Mouse (Mus musculus): ENCODE data around the gene Zfp462. TPM values are rescaled to one million over a fixed set of nuclear protein-coding genes. Genes with fewer than 3 reads are reported as not detected.

The Zfp462 gene
- polyA plus RNA-seq, 2 experiments, result 4.2 to 26.7 TPM

DNA sequence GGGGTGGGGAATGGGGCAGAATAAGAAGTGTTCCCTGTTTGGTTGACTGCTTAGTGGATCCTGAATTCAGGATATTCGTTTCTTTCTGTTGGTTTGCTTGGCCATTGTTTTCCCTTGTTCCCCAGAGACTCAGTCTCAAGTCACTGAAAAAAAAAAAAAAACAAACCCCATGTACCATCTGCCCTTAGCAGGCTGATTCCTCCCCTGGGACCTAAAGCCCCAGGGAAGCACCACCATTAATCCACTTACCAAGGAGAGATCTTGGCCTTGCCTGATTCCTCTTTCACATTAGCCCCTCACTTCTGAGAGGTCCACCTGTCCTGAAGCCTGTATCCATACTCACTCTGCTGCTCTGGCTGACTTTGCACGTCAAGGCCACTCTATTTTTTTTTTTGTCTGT is 152.3 kb downstream of the Zfp462 start:
- Histone ChIP-seq H3K27me3 (ENCODE audit: control insufficient read depth, insufficient read depth, low read length) (no peaks in the 10 kb centered on the region), H3K9ac (ENCODE audit: low read depth, low read length, severe bottlenecking) (no peak overlapping the region), H3K36me3 (ENCODE audit: control insufficient read depth, insufficient read depth, low read length) (no peaks in the 10 kb centered on the region), H3K4me2 (replicated peaks; ENCODE audit: low read depth, low read length, severe bottlenecking) (no peak overlapping the region), H3K27ac (replicated peaks; ENCODE audit: low read depth, low read length) (no peak overlapping the region), H3K4me3 (replicated peaks; ENCODE audit: low read length) (no peak overlapping the region), H3K4me1 (ENCODE audit: control insufficient read depth, insufficient read depth, low read length) (peaks cover 7% of the 10 kb centered on the region; the same call in 1 of the 2 replicates), H3K9me3 (ENCODE audit: control insufficient read depth, low read length) (no peaks in the 10 kb centered on the region)
- no peak for ATAC-seq (ENCODE audit: low FRiP score, low read depth)
- 52% methylated on average over 2 of the region's 2 CpGs for WGBS
- DNase-seq (ENCODE audit: low spot score), result no peak
- TF ChIP-seq POLR2A (IDR thresholded peaks at IDR 0.05; ENCODE audit: borderline replicate concordance, extremely low read depth, insufficient read depth, insufficient read length), result no peak

DNA sequence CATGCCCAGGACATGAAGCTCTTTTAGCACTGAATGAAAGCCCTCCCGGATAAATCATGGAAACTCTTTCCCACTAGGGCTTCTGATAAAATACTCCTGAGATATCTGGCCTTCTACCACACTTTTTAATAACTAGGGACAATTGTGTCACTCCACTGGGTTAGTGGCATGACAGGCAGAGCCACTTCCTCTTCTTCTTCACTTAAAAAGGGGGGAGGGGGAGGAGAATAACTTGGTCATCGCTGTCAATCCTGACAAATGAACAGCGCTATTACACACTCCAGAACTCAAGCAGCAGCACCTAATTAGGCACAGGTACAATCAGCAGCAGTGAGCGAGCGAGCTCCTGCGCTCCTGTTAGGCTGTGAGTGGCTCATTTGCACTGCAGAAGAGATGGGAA is 153.5 kb downstream of the Zfp462 start:
- no peak overlapping the region for H3K9ac ChIP-seq (ENCODE audit: low read depth, low read length, severe bottlenecking)
- TF ChIP-seq POLR2A (IDR thresholded peaks at IDR 0.05; ENCODE audit: borderline replicate concordance, extremely low read depth, insufficient read depth, insufficient read length), result no peak
- 39% methylated on average over 6 of the region's 6 CpGs for whole genome bisulfite sequencing
- ATAC-seq (ENCODE audit: low FRiP score, low read depth) (no peak), DNase-seq (ENCODE audit: low spot score) (no peak)
- H3K9me3 ChIP-seq (ENCODE audit: control insufficient read depth, low read length), result no peaks in the 10 kb centered on the region
- H3K27ac ChIP-seq (replicated peaks; ENCODE audit: low read depth, low read length), result no peak overlapping the region
- H3K4me1 ChIP-seq (ENCODE audit: control insufficient read depth, insufficient read depth, low read length), result peaks cover 7% of the 10 kb centered on the region; the same call in 1 of the 2 replicates
- no peak overlapping the region for H3K4me2 ChIP-seq (replicated peaks; ENCODE audit: low read depth, low read length, severe bottlenecking)
- no peaks in the 10 kb centered on the region for H3K36me3 ChIP-seq (ENCODE audit: control insufficient read depth, insufficient read depth, low read length)
- H3K27me3 ChIP-seq (ENCODE audit: control insufficient read depth, insufficient read depth, low read length), result no peaks in the 10 kb centered on the region
- H3K4me3 ChIP-seq (replicated peaks; ENCODE audit: low read length), result no peak overlapping the region

DNA sequence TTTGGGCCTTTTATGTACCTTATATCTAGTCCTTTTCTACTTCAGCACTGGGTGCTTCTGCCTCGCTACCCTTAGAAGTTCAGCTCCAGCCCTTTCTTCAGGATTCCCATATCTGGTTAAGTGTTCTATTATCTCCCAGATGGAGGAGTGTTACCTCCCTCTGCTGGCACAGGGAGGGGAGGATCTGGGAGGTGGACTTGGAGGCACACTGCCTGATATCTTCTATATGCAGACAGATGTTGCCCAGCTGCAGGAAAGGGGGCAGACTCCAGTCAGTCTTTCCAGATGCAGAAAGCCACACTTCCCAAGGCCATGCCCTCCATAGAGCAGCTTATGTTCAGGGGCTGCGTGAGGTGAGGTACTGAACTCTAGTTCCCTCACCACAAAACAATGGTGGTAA is 156.0 kb downstream of the Zfp462 start:
- no peak for TF ChIP-seq POLR2A (IDR thresholded peaks at IDR 0.05; ENCODE audit: borderline replicate concordance, extremely low read depth, insufficient read depth, insufficient read length)
- ATAC-seq (ENCODE audit: low FRiP score, low read depth), result no peak
- Histone ChIP-seq H3K27ac (replicated peaks; ENCODE audit: low read depth, low read length) (no peak overlapping the region), H3K27me3 (ENCODE audit: control insufficient read depth, insufficient read depth, low read length) (no peaks in the 10 kb centered on the region), H3K4me2 (replicated peaks; ENCODE audit: low read depth, low read length, severe bottlenecking) (no peak overlapping the region), H3K9me3 (ENCODE audit: control insufficient read depth, low read length) (no peaks in the 10 kb centered on the region), H3K4me3 (replicated peaks; ENCODE audit: low read length) (no peak overlapping the region), H3K36me3 (ENCODE audit: control insufficient read depth, insufficient read depth, low read length) (no peaks in the 10 kb centered on the region), H3K4me1 (ENCODE audit: control insufficient read depth, insufficient read depth, low read length) (peaks cover 7% of the 10 kb centered on the region; the same call in 1 of the 2 replicates), H3K9ac (ENCODE audit: low read depth, low read length, severe bottlenecking) (no peak overlapping the region)
- DNase-seq (ENCODE audit: low spot score), result no peak
- 41% methylated on average over 2 of the region's 2 CpGs for WGBS

DNA sequence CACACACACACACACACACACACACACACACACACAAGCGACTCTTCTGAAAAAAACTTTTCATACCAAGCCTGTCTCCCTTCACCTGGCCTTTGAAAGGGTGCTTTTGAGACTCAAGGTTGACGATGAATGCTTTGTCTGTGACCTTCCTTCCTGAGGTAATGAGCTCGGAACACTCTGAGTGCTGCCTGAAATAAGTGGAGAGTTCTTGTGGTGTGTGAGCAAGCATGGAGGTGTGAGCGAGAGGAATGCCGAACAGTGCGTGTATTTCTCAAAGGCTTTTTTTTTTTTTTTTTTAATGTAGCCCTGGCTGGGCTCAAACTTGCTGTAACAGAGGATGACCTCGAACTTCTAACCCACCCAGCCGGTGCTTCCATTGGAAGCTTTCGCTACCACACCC is 156.8 kb downstream of the Zfp462 start:
- H3K27ac ChIP-seq (replicated peaks; ENCODE audit: low read depth, low read length), result no peak overlapping the region
- H3K27me3 ChIP-seq (ENCODE audit: control insufficient read depth, insufficient read depth, low read length), result no peaks in the 10 kb centered on the region
- TF ChIP-seq POLR2A (IDR thresholded peaks at IDR 0.05; ENCODE audit: borderline replicate concordance, extremely low read depth, insufficient read depth, insufficient read length), result no peak
- no peak overlapping the region for H3K9ac ChIP-seq (ENCODE audit: low read depth, low read length, severe bottlenecking)
- no peak overlapping the region for H3K4me3 ChIP-seq (replicated peaks; ENCODE audit: low read length)
- DNase-seq (ENCODE audit: low spot score) (no peak), ATAC-seq (ENCODE audit: low FRiP score, low read depth) (no peak)
- H3K9me3 ChIP-seq (ENCODE audit: control insufficient read depth, low read length), result no peaks in the 10 kb centered on the region
- H3K36me3 ChIP-seq (ENCODE audit: control insufficient read depth, insufficient read depth, low read length), result no peaks in the 10 kb centered on the region
- 70% methylated on average over 9 of the region's 9 CpGs for WGBS
- no peak overlapping the region for H3K4me2 ChIP-seq (replicated peaks; ENCODE audit: low read depth, low read length, severe bottlenecking)
- peaks cover 7% of the 10 kb centered on the region; the same call in 1 of the 2 replicates for H3K4me1 ChIP-seq (ENCODE audit: control insufficient read depth, insufficient read depth, low read length)

DNA sequence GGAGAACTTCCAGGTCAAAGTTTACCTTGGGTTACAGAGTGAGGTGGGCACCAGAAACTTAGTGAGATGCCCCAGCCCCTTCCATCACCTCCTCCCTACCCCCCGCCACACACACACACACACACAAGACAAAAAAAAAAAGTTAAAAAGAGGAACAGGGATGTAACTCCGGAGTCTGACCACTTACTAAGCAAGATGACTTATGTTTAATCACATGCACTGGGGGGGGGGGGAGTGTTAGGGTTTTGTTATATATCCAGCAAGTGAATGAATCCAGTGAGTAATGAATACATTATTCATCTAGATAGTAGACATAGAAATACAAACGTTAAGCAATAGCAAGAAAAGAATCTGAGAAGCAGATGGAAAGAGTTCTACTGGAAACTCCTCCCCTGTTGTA is 157.5 kb downstream of the Zfp462 start:
- ATAC-seq (ENCODE audit: low FRiP score, low read depth) (no peak), DNase-seq (ENCODE audit: low spot score) (no peak)
- Histone ChIP-seq H3K9ac (ENCODE audit: low read depth, low read length, severe bottlenecking) (no peak overlapping the region), H3K4me2 (replicated peaks; ENCODE audit: low read depth, low read length, severe bottlenecking) (no peak overlapping the region), H3K4me3 (replicated peaks; ENCODE audit: low read length) (no peak overlapping the region), H3K27ac (replicated peaks; ENCODE audit: low read depth, low read length) (no peak overlapping the region), H3K9me3 (ENCODE audit: control insufficient read depth, low read length) (no peaks in the 10 kb centered on the region), H3K27me3 (ENCODE audit: control insufficient read depth, insufficient read depth, low read length) (no peaks in the 10 kb centered on the region), H3K4me1 (ENCODE audit: control insufficient read depth, insufficient read depth, low read length) (peaks cover 7% of the 10 kb centered on the region; the same call in 1 of the 2 replicates), H3K36me3 (ENCODE audit: control insufficient read depth, insufficient read depth, low read length) (no peaks in the 10 kb centered on the region)
- TF ChIP-seq POLR2A (IDR thresholded peaks at IDR 0.05; ENCODE audit: borderline replicate concordance, extremely low read depth, insufficient read depth, insufficient read length), result no peak
- WGBS, result 88% methylated on average over 3 of the region's 3 CpGs

DNA sequence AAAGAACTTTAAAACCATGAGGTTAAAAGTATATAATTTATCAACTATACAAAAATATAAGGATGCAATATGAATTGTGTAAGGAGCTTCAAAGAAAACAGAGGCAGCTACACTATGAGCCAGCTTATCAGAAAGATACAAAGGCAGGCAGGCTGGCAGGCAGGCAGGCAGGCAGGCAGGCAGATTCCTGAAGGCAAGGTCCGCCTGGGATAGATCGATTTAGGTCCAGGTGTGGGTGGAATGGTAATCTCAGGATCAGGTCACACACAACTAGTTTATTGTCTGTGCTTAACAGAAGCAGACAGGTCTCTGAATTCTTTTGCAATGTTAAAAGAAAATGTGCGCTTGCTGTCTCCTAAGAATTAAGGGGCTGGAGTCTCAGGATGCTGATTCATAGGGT is 158.7 kb downstream of the Zfp462 start:
- no peak for DNase-seq (ENCODE audit: low spot score)
- TF ChIP-seq POLR2A (IDR thresholded peaks at IDR 0.05; ENCODE audit: borderline replicate concordance, extremely low read depth, insufficient read depth, insufficient read length), result no peak

More for the DNA sequence above, 158.7 kb downstream of the Zfp462 start:
- Histone ChIP-seq H3K4me3 (replicated peaks; ENCODE audit: low read length) (no peak overlapping the region), H3K27me3 (ENCODE audit: control insufficient read depth, insufficient read depth, low read length) (no peaks in the 10 kb centered on the region), H3K27ac (replicated peaks; ENCODE audit: low read depth, low read length) (no peak overlapping the region), H3K36me3 (ENCODE audit: control insufficient read depth, insufficient read depth, low read length) (no peaks in the 10 kb centered on the region), H3K9me3 (ENCODE audit: control insufficient read depth, low read length) (no peaks in the 10 kb centered on the region), H3K4me2 (replicated peaks; ENCODE audit: low read depth, low read length, severe bottlenecking) (no peak overlapping the region), H3K4me1 (ENCODE audit: control insufficient read depth, insufficient read depth, low read length) (peaks cover 7% of the 10 kb centered on the region; the same call in 1 of the 2 replicates), H3K9ac (ENCODE audit: low read depth, low read length, severe bottlenecking) (no peak overlapping the region)
- no peak for ATAC-seq (ENCODE audit: low FRiP score, low read depth)
- WGBS, result 53% methylated on average over 3 of the region's 3 CpGs

Data from limb, embryonic 14.5 days (tissue).